Mouse (Mus musculus): ENCODE data around the gene Ube2s.
"Not testable (repeated sequence)": the region's sequence is repeated elsewhere in the genome, so short reads cannot be mapped to it uniquely, and the experiment has no call there.

GRCm38 (mm10) chr7:4820925-4821324, 8.5 kb upstream of the Ube2s start:
- not testable (repeated sequence) for TF ChIP-seq CTCF (IDR thresholded peaks at IDR 0.05; ENCODE audit: control insufficient read depth, insufficient read depth, insufficient replicate concordance, low read depth, low read length); POLR2A (IDR thresholded peaks at IDR 0.05; ENCODE audit: control insufficient read depth, low read depth, low read length)

Data from testis, adult 2 months (tissue).